Mouse (Mus musculus) lung, postnatal 10 days (tissue): ENCODE measurements at regions not wholly inside any gene's neighbourhood (a gene's known extent, or its start where the extent isn't known, plus 50 kb on each side); places are given as distances from the start of the nearest gene placed in this dataset.
A peak's percentile ranks its signal among the peaks of the same experiment; 100 is the strongest.

Experiments
- DNase-seq: peaks from one replicate; pipeline ENCODE4 v3.0.0; 2021

- no peak for DNase-seq
Observed at GRCm38 (mm10) chr8:26288163-26288562, 168.8 kb downstream of the Gm45692 start.

GRCm38 (mm10) chr8:26298066-26298804, 178.9 kb downstream of the Gm45692 start:
- DNase-seq, result no peak

- DNase-seq, result no peak
Observed at GRCm38 (mm10) chr8:26300246-26300645, 180.9 kb downstream of the Gm45692 start.

GRCm38 (mm10) chr8:26301961-26302360, 182.6 kb downstream of the Gm45692 start:
- DNase-seq, result no peak

GRCm38 (mm10) chr8:26304566-26304965, 185.2 kb downstream of the Gm45692 start:
- DNase-seq, result no peak

GRCm38 (mm10) chr8:26305061-26305879, 185.9 kb downstream of the Gm45692 start:
- DNase-seq, result no peak

GRCm38 (mm10) chr8:26308121-26308641, 188.8 kb downstream of the Gm45692 start:
- DNase-seq, result no peak

GRCm38 (mm10) chr8:26309764-26310163, 190.4 kb downstream of the Gm45692 start:
- no peak for DNase-seq

GRCm38 (mm10) chr8:26323606-26324350, 204.4 kb downstream of the Gm45692 start:
- no peak for DNase-seq

- DNase-seq, result no peak
Observed at GRCm38 (mm10) chr8:26324606-26325005, 205.3 kb downstream of the Gm45692 start.

- peak; percentile 48 for DNase-seq
Observed at GRCm38 (mm10) chr8:26329813-26330212, 210.5 kb downstream of the Gm45692 start.

- no peak for DNase-seq
Observed at GRCm38 (mm10) chr8:26336906-26337650, 217.7 kb downstream of the Gm45692 start.

GRCm38 (mm10) chr8:26345078-26345477, 225.7 kb downstream of the Gm45692 start:
- peak; percentile 70 for DNase-seq

- no peak for DNase-seq
Observed at GRCm38 (mm10) chr8:26349231-26349630, 229.9 kb downstream of the Gm45692 start.

GRCm38 (mm10) chr8:26349854-26350253, 230.5 kb downstream of the Gm45692 start:
- DNase-seq, result no peak

- peak; percentile 21 for DNase-seq
Observed at GRCm38 (mm10) chr8:26350616-26351015, 231.3 kb downstream of the Gm45692 start.

- peak; percentile 86 for DNase-seq
Observed at GRCm38 (mm10) chr8:26351643-26352540, 232.6 kb downstream of the Gm45692 start.

GRCm38 (mm10) chr8:26352541-26353010, 233.2 kb downstream of the Gm45692 start:
- DNase-seq, result peak; percentile 88

GRCm38 (mm10) chr8:26353476-26353875, 234.1 kb downstream of the Gm45692 start:
- DNase-seq, result peak; percentile 55

- DNase-seq, result peak; percentile 44
Observed at GRCm38 (mm10) chr8:26354516-26354915, 235.2 kb downstream of the Gm45692 start.

- no peak for DNase-seq
Observed at GRCm38 (mm10) chr8:26356801-26357200, 237.5 kb downstream of the Gm45692 start.
